Mouse (Mus musculus): ENCODE measurements around the gene Gm5294. TPM values are rescaled to one million over a fixed set of nuclear protein-coding genes. Genes with fewer than 3 reads are reported as not detected.
A peak's percentile ranks its signal among the peaks of the same experiment; 100 is the strongest.

The Gm5294 gene
- not detected in 2 replicates for polyA plus RNA-seq (2015; fragmentation: Nextera tagmentation; extraction: Ambion mirVana)

- Histone ChIP-seq H3K4me2 (peak within 1 kb of the TSS; percentile 44), H3K27me3 (replicated peaks) (peaks cover 42% of the 10 kb centered on the region), H3K4me1 (peaks cover 8% of the 10 kb centered on the region), H3K9me3 (no peaks in the 10 kb centered on the region), H3K27ac (no peak within 1 kb of the TSS), H3K4me3 (peak within 1 kb of the TSS; percentile 23), H3K36me3 (replicated peaks) (no peaks in the 10 kb centered on the region), H3K9ac (no peak within 1 kb of the TSS)
- 8% methylated on average over 21 of the region's 21 CpGs for WGBS
- ATAC-seq (replicated peaks), result no peak
Observed at GRCm38 (mm10) chr5:138819780-138820179, at the start of gene Gm5294. Gene Gm5294 (plus strand): TSS chr5:138820080.

- Histone ChIP-seq H3K27ac (no peak overlapping the region), H3K4me1 (peaks cover 16% of the 10 kb centered on the region), H3K9me3 (no peaks in the 10 kb centered on the region), H3K36me3 (replicated peaks) (peaks cover 19% of the 10 kb centered on the region), H3K4me2 (no peak overlapping the region), H3K27me3 (replicated peaks) (no peaks in the 10 kb centered on the region), H3K4me3 (no peak overlapping the region), H3K9ac (no peak overlapping the region)
- 93% methylated on average over 5 of the region's 5 CpGs for WGBS
- no peak for ATAC-seq (replicated peaks)
Observed at GRCm38 (mm10) chr5:138775096-138775495, 44.8 kb upstream of the Gm5294 start.

- 85% methylated on average over 1 of the region's 1 CpGs for WGBS
- H3K9ac ChIP-seq, result no peak overlapping the region
- H3K4me3 ChIP-seq, result no peak overlapping the region
- no peaks in the 10 kb centered on the region for H3K27me3 ChIP-seq (replicated peaks)
- H3K9me3 ChIP-seq, result no peaks in the 10 kb centered on the region
- no peak overlapping the region for H3K27ac ChIP-seq
- H3K4me2 ChIP-seq, result no peak overlapping the region
- peaks cover 19% of the 10 kb centered on the region for H3K36me3 ChIP-seq (replicated peaks)
- no peak for ATAC-seq (replicated peaks)
- H3K4me1 ChIP-seq, result peaks cover 21% of the 10 kb centered on the region
Observed at GRCm38 (mm10) chr5:138776346-138776745, 43.5 kb upstream of the Gm5294 start.

- no peak overlapping the region for H3K9ac ChIP-seq
- no peaks in the 10 kb centered on the region for H3K9me3 ChIP-seq
- 42% methylated on average over 9 of the region's 9 CpGs for WGBS
- no peak overlapping the region for H3K4me2 ChIP-seq
- H3K27ac ChIP-seq, result peak overlapping the region; percentile 71
- peaks cover 13% of the 10 kb centered on the region for H3K36me3 ChIP-seq (replicated peaks)
- ATAC-seq (replicated peaks), result peak; percentile 74
- H3K4me1 ChIP-seq, result peaks cover 21% of the 10 kb centered on the region
- H3K27me3 ChIP-seq (replicated peaks), result no peaks in the 10 kb centered on the region
- no peak overlapping the region for H3K4me3 ChIP-seq
Observed at GRCm38 (mm10) chr5:138778731-138779463, 41.0 kb upstream of the Gm5294 start.

- WGBS, result 75% methylated on average over 3 of the region's 3 CpGs
- H3K27me3 ChIP-seq (replicated peaks), result no peaks in the 10 kb centered on the region
- H3K9me3 ChIP-seq, result no peaks in the 10 kb centered on the region
- peaks cover 13% of the 10 kb centered on the region for H3K36me3 ChIP-seq (replicated peaks)
- H3K27ac ChIP-seq, result peak overlapping the region; percentile 71
- no peak overlapping the region for H3K9ac ChIP-seq
- ATAC-seq (replicated peaks), result no peak
- no peak overlapping the region for H3K4me3 ChIP-seq
- H3K4me1 ChIP-seq, result peaks cover 21% of the 10 kb centered on the region
- no peak overlapping the region for H3K4me2 ChIP-seq
Observed at GRCm38 (mm10) chr5:138779655-138780054, 40.2 kb upstream of the Gm5294 start.

- Histone ChIP-seq H3K9me3 (no peaks in the 10 kb centered on the region), H3K36me3 (replicated peaks) (no peaks in the 10 kb centered on the region; the same call in 1 of the 2 replicates), H3K4me2 (no peak overlapping the region), H3K27me3 (replicated peaks) (no peaks in the 10 kb centered on the region), H3K4me1 (peaks cover 21% of the 10 kb centered on the region), H3K9ac (no peak overlapping the region), H3K4me3 (no peak overlapping the region), H3K27ac (no peak overlapping the region)
- 86% methylated on average over 1 of the region's 1 CpGs for WGBS
- ATAC-seq (replicated peaks), result no peak
Observed at GRCm38 (mm10) chr5:138782697-138783096, 37.2 kb upstream of the Gm5294 start.

GRCm38 (mm10) chr5:138783181-138783580 is 36.7 kb upstream of the Gm5294 start:
- no peak overlapping the region for H3K9ac ChIP-seq
- 79% methylated on average over 8 of the region's 8 CpGs for WGBS
- no peak for ATAC-seq (replicated peaks)
- H3K4me3 ChIP-seq, result no peak overlapping the region
- H3K4me2 ChIP-seq, result no peak overlapping the region
- no peaks in the 10 kb centered on the region for H3K27me3 ChIP-seq (replicated peaks)
- no peaks in the 10 kb centered on the region for H3K9me3 ChIP-seq
- peaks cover 23% of the 10 kb centered on the region for H3K4me1 ChIP-seq
- H3K27ac ChIP-seq, result no peak overlapping the region
- H3K36me3 ChIP-seq (replicated peaks), result no peaks in the 10 kb centered on the region; the same call in 1 of the 2 replicates

GRCm38 (mm10) chr5:138785986-138786515 is 33.8 kb upstream of the Gm5294 start:
- H3K9me3 ChIP-seq, result no peaks in the 10 kb centered on the region
- 91% methylated on average over 3 of the region's 3 CpGs for WGBS

GRCm38 (mm10) chr5:138787648-138788047 is 32.2 kb upstream of the Gm5294 start:
- Histone ChIP-seq H3K27ac (no peak overlapping the region), H3K4me1 (peaks cover 11% of the 10 kb centered on the region), H3K4me2 (no peak overlapping the region), H3K36me3 (replicated peaks) (no peaks in the 10 kb centered on the region; the same call in 1 of the 2 replicates), H3K9me3 (no peaks in the 10 kb centered on the region), H3K9ac (no peak overlapping the region), H3K4me3 (no peak overlapping the region), H3K27me3 (replicated peaks) (no peaks in the 10 kb centered on the region)
- no peak for ATAC-seq (replicated peaks)
- WGBS, result 89% methylated on average over 7 of the region's 7 CpGs

More at GRCm38 (mm10) chr5:138785986-138786515, 33.8 kb upstream of the Gm5294 start:
- no peaks in the 10 kb centered on the region; the same call in 1 of the 2 replicates for H3K36me3 ChIP-seq (replicated peaks)
- H3K4me1 ChIP-seq, result peaks cover 11% of the 10 kb centered on the region
- no peak overlapping the region for H3K4me2 ChIP-seq
- no peaks in the 10 kb centered on the region for H3K27me3 ChIP-seq (replicated peaks)
- no peak for ATAC-seq (replicated peaks)
- H3K27ac ChIP-seq, result no peak overlapping the region
- no peak overlapping the region for H3K4me3 ChIP-seq
- no peak overlapping the region for H3K9ac ChIP-seq

GRCm38 (mm10) chr5:138788481-138789211 is 31.2 kb upstream of the Gm5294 start:
- no peak for ATAC-seq (replicated peaks)

GRCm38 (mm10) chr5:138790954-138791480 is 28.9 kb upstream of the Gm5294 start:
- peaks cover 11% of the 10 kb centered on the region for H3K4me1 ChIP-seq
- H3K36me3 ChIP-seq (replicated peaks), result peaks cover 13% of the 10 kb centered on the region; the same call in 1 of the 2 replicates
- H3K27me3 ChIP-seq (replicated peaks), result no peaks in the 10 kb centered on the region
- no peaks in the 10 kb centered on the region for H3K9me3 ChIP-seq
- H3K27ac ChIP-seq, result no peak overlapping the region
- no peak overlapping the region for H3K4me3 ChIP-seq
- no peak overlapping the region for H3K9ac ChIP-seq
- no peak for ATAC-seq (replicated peaks)
- 92% methylated on average over 11 of the region's 11 CpGs for WGBS
- H3K4me2 ChIP-seq, result no peak overlapping the region

More at GRCm38 (mm10) chr5:138788481-138789211, 31.2 kb upstream of the Gm5294 start:
- no peaks in the 10 kb centered on the region for H3K27me3 ChIP-seq (replicated peaks)
- H3K4me2 ChIP-seq, result no peak overlapping the region
- no peak overlapping the region for H3K27ac ChIP-seq
- peaks cover 11% of the 10 kb centered on the region for H3K4me1 ChIP-seq
- no peak overlapping the region for H3K9ac ChIP-seq
- H3K36me3 ChIP-seq (replicated peaks), result no peaks in the 10 kb centered on the region; the same call in 1 of the 2 replicates
- no peak overlapping the region for H3K4me3 ChIP-seq
- 43% methylated on average over 11 of the region's 11 CpGs for WGBS
- H3K9me3 ChIP-seq, result no peaks in the 10 kb centered on the region

GRCm38 (mm10) chr5:138801588-138802116 is 18.2 kb upstream of the Gm5294 start:
- ATAC-seq (replicated peaks), result 0 out of 2 replicates have a peak, but pooled peaks have one; percentile 37

More at GRCm38 (mm10) chr5:138801588-138802116, 18.2 kb upstream of the Gm5294 start:
- Histone ChIP-seq H3K4me2 (no peak overlapping the region), H3K9me3 (no peaks in the 10 kb centered on the region), H3K9ac (no peak overlapping the region), H3K36me3 (replicated peaks) (peaks cover 24% of the 10 kb centered on the region), H3K4me3 (no peak overlapping the region), H3K4me1 (no peaks in the 10 kb centered on the region), H3K27ac (no peak overlapping the region), H3K27me3 (replicated peaks) (no peaks in the 10 kb centered on the region)
- 76% methylated on average over 7 of the region's 7 CpGs for WGBS
